Mouse (Mus musculus): ENCODE results near the gene Atr.

- TF ChIP-seq CTCF (IDR thresholded peaks at IDR 0.05; ENCODE audit: low read depth), result no peak
- no peak for TF ChIP-seq EP300 (IDR thresholded peaks at IDR 0.05; ENCODE audit: low read depth)
Measured at GRCm38 (mm10) chr9:95959246-95959645, 101.8 kb downstream of the Atr start.

All from liver, postnatal 0 days (tissue).